Mouse (Mus musculus) small intestine, adult 2 months (tissue): ENCODE data around the gene Ascl5. TPM values are rescaled to one million over a fixed set of nuclear protein-coding genes. Genes with fewer than 3 reads are reported as not detected.
A peak's percentile ranks its signal among the peaks of the same experiment; 100 is the strongest.

Source experiments
- H3K27ac ChIP-seq: fragments of 200-500 bp; 2 replicates; pipeline ENCODE4 v1.5.1; 2012; ENCODE audit warnings: low read depth, low read length, control low read depth, inconsistent platforms; ENCODE audit not compliant: insufficient read depth
- H3K27me3 ChIP-seq: fragments of 200-500 bp; 2 replicates; pipeline ENCODE4 v1.6.1; 2012; ENCODE audit warnings: mild to moderate bottlenecking, moderate library complexity, low read length, inconsistent platforms; ENCODE audit not compliant: control insufficient read depth, insufficient read depth
- H3K36me3 ChIP-seq: fragments of 200-500 bp; 2 replicates; pipeline ENCODE4 v1.6.1; 2012; ENCODE audit warnings: mild to moderate bottlenecking, low read length, control low read depth, inconsistent platforms; ENCODE audit not compliant: control insufficient read depth, insufficient read depth
- H3K4me1 ChIP-seq: fragments of 200-500 bp; 2 replicates; pipeline ENCODE4 v1.6.1; 2012; ENCODE audit warnings: low read length, inconsistent platforms, mixed read lengths; ENCODE audit not compliant: control insufficient read depth, insufficient read depth, insufficient read length
- H3K4me3 ChIP-seq: fragments of 200-500 bp; 2 replicates; pipeline ENCODE4 v1.5.1; 2012; ENCODE audit warnings: low read depth, mild to moderate bottlenecking, control low read depth, inconsistent platforms, low read length, moderate library complexity
- CTCF ChIP-seq: fragments of 200-500 bp; IDR thresholded peaks from 2 replicates; pipeline ENCODE4 v1.5.1; 2012; ENCODE audit warnings: low read depth, mild to moderate bottlenecking, control low read depth, inconsistent platforms, low read length, moderate library complexity, mixed read lengths; ENCODE audit not compliant: insufficient replicate concordance, insufficient read length; ENCODE audit errors: extremely low read depth
- POLR2A ChIP-seq: fragments of 200-500 bp; IDR thresholded peaks from 2 replicates; pipeline ENCODE4 v1.6.1; 2012; ENCODE audit warnings: low read depth, mild to moderate bottlenecking, control low read depth, inconsistent platforms, low read length, moderate library complexity
- WGBS: fragments of 180-500 bp; shearing (Covaris S2); methylation state at CpG from one replicate; pipeline ENCODE4 v1.1.7; 2018; 5-methylcytosine and 5-hydroxymethylcytosine counted together
- polyA plus RNA-seq: library from polyadenylated mRNA; depleted of rRNA; stranded (reverse); fragments of >200 nt; gene quantifications from 2 replicates; pipeline ENCODE4 v1.2.3, GENCODE M21; 2012

The Ascl5 gene
- polyA plus RNA-seq, 1 experiment = not detected

DNA sequence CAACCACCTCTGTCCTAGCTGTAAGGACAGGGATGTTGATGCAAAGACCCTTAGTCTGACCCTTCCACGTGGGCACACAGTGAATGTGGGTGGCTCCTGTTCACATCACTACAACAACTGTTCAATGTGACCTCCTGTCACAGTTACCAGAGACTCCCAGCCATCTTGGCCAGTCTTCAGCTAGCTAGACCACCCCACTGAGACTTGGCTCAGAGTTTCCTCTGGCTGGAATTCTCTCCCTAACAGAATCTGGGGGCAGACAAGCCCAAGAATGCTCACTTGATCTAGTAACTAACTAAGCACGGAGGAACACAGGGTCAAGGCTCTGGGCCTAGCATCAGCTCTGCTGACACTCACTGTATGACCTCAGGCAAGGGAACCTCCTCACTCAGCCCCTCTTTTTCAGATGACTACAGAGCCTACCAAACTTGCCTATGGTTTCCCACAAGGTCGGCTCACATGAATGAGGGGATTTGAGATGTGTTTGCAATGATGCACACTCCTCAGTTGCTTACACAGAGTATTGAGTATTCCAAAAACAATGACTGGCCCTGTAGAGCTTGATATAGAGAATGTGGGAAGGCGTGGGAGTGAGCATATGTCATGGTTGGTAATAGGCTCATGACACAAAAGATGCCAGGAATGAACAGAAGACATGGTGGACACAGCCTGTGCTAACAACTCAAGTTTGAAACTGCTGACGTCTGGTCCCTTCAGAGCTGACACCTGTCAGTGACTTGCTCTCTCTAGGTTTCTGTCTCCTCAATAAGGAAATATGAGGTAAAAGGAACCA is 11.7 kb upstream of the Ascl5 start:
- Histone ChIP-seq H3K4me3 (no peak overlapping the region), H3K27ac (no peak overlapping the region), H3K27me3 (peaks cover 12% of the 10 kb centered on the region; the same call in 1 of the 2 replicates), H3K4me1 (no peaks in the 10 kb centered on the region), H3K36me3 (no peaks in the 10 kb centered on the region)
- TF ChIP-seq POLR2A (no peak), CTCF (no peak)
- 69% methylated on average over 5 of the region's 5 CpGs for WGBS

DNA sequence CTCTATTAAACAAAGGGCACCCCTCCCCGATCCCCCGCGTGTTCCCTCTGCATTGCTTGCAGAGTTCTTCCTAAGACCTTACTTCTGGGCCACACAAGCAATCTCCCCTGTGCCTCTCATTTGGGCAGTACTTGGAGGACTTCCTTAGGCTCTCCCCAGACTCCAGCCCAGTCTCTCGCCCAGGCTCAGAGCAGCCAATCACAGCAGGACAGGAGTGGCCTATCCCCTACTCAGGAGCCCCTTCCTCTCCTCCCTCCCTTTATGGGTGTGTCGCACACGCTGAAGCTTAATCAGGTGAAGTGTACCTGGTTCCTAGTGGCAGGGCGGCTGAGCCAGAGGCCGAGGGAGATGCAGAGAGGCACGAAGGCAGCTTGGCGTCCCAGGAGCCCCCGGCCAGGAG is 10.2 kb upstream of the Ascl5 start:
- WGBS = 14% methylated on average over 11 of the region's 11 CpGs
- H3K27me3 ChIP-seq = peaks cover 12% of the 10 kb centered on the region; the same call in 1 of the 2 replicates
- H3K27ac ChIP-seq = no peak overlapping the region
- TF ChIP-seq POLR2A (no peak), CTCF (no peak)
- H3K36me3 ChIP-seq = no peaks in the 10 kb centered on the region
- no peaks in the 10 kb centered on the region for H3K4me1 ChIP-seq
- no peak overlapping the region for H3K4me3 ChIP-seq

DNA sequence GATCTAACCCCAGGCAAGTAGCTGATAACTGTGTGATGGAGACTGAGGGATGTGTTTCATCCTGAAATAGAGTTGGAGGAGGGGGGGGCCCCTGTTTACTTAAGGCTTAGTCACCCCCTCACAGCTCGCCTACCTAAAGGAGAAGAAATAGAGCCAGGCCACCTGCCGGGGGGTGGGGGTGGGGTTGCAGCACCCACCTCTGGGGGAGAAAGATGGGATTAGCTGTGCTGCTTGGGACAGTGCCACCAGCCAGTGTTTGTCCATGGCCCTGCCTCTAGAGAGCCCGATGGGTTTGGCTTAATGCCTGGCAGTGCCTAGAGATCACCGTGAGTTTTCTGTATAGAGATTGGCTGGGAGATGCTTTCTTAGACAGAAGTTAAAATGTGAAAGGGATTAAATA is 9.7 kb upstream of the Ascl5 start:
- TF ChIP-seq CTCF = no peak
- TF ChIP-seq POLR2A = no peak
- H3K4me1 ChIP-seq = no peaks in the 10 kb centered on the region
- 15% methylated on average over 4 of the region's 4 CpGs for WGBS
- peaks cover 12% of the 10 kb centered on the region; the same call in 1 of the 2 replicates for H3K27me3 ChIP-seq
- H3K4me3 ChIP-seq = no peak overlapping the region
- H3K36me3 ChIP-seq = no peaks in the 10 kb centered on the region
- no peak overlapping the region for H3K27ac ChIP-seq

DNA sequence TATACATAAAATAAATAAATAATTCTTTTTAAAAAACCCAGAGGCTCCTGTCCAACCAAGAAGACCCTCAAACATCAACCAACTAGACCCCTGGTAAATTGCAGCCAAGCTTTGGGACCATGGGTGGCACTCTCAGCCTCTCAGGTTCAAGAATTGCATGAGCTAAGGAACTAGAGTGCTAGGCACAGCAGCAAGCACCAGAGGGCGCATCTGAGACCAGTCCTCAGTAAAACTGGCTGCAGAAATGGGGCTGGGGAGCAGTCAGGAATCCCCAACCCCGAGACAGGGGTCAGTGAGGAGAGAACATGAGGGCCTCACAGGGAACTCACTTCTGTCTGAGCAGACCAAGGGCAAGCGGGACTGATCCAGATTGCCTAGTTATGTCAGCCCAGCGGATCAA is 4.8 kb upstream of the Ascl5 start:
- Histone ChIP-seq H3K36me3 (no peaks in the 10 kb centered on the region), H3K4me3 (no peak overlapping the region), H3K27ac (no peak overlapping the region), H3K4me1 (no peaks in the 10 kb centered on the region; the same call in 1 of the 2 replicates), H3K27me3 (peaks cover 19% of the 10 kb centered on the region)
- TF ChIP-seq POLR2A (no peak), CTCF (peak; percentile 86; the same call in 1 of the 2 replicates)
- 18% methylated on average over 4 of the region's 4 CpGs for WGBS

DNA sequence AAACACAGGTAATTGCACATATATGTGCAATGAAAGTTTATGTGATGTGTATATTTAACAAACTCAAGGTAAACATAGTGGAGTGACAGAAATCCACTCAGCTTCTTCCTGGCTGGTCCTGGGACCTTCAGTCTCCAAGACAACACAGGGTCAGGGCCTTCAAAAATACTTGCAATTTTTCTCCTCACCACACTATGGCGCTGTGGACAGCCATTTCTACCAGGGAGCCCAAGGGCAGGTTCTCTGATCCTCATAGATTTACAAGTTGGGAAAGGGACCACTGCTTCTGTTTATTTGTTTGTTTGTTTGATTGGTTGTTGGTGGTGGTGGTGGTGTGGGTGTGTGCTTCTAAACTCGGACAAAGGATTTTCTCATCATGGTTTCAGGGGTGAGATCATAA is 3.2 kb upstream of the Ascl5 start:
- no peak for TF ChIP-seq POLR2A
- TF ChIP-seq CTCF = peak; percentile 30; the same call in 1 of the 2 replicates
- Histone ChIP-seq H3K27me3 (peaks cover 18% of the 10 kb centered on the region), H3K36me3 (no peaks in the 10 kb centered on the region), H3K27ac (no peak overlapping the region), H3K4me1 (no peaks in the 10 kb centered on the region; the same call in 1 of the 2 replicates), H3K4me3 (no peak overlapping the region)
- WGBS = 11% methylated on average over 2 of the region's 2 CpGs

DNA sequence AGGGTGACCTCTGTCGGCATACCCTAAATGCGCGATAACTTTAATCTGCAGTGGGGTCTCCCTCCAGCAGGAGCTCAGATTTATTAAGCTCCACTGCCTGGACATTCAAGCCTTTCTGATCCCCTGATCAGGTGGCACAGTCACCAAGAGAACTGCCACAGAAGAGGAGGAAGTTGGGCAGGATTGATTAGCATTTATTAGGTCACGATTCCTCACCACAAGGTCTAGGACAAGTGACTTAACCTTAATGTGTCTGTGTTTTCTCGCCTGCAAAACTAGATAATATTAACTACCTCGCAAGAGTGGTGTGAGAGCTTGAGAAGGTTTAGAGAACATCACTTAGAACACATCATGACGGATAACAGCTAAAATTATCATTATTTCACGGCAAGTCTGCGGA is 2.7 kb upstream of the Ascl5 start:
- no peak overlapping the region for H3K4me3 ChIP-seq
- 68% methylated on average over 9 of the region's 9 CpGs for WGBS
- H3K27ac ChIP-seq = no peak overlapping the region
- no peaks in the 10 kb centered on the region; the same call in 1 of the 2 replicates for H3K4me1 ChIP-seq
- TF ChIP-seq POLR2A (no peak), CTCF (no peak)
- H3K27me3 ChIP-seq = peaks cover 18% of the 10 kb centered on the region
- no peaks in the 10 kb centered on the region for H3K36me3 ChIP-seq

DNA sequence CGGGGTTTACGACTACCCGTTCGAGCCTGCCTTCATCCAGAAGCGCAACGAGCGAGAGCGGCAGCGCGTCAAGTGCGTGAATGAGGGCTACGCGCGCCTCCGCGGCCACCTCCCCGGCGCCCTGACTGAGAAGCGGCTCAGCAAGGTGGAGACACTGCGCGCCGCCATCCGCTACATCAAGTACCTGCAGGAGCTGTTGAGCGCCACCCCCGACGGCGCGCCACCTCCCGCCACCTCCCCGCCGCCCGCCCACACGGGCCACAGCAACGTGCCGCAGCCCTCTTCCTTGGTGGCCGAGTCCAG is 360 bp downstream of the Ascl5 start:
- peak overlapping the region; percentile 17 for H3K4me3 ChIP-seq

More for the DNA sequence above, 360 bp downstream of the Ascl5 start:
- TF ChIP-seq POLR2A (no peak), CTCF (no peak)
- Histone ChIP-seq H3K36me3 (no peaks in the 10 kb centered on the region), H3K4me1 (no peaks in the 10 kb centered on the region; the same call in 1 of the 2 replicates), H3K27me3 (peaks cover 18% of the 10 kb centered on the region), H3K27ac (no peak overlapping the region)
- WGBS = 1% methylated on average over 36 of the region's 36 CpGs
